ENCODE assay signal across 8 mouse cellular contexts in the genomic region with DNA sequence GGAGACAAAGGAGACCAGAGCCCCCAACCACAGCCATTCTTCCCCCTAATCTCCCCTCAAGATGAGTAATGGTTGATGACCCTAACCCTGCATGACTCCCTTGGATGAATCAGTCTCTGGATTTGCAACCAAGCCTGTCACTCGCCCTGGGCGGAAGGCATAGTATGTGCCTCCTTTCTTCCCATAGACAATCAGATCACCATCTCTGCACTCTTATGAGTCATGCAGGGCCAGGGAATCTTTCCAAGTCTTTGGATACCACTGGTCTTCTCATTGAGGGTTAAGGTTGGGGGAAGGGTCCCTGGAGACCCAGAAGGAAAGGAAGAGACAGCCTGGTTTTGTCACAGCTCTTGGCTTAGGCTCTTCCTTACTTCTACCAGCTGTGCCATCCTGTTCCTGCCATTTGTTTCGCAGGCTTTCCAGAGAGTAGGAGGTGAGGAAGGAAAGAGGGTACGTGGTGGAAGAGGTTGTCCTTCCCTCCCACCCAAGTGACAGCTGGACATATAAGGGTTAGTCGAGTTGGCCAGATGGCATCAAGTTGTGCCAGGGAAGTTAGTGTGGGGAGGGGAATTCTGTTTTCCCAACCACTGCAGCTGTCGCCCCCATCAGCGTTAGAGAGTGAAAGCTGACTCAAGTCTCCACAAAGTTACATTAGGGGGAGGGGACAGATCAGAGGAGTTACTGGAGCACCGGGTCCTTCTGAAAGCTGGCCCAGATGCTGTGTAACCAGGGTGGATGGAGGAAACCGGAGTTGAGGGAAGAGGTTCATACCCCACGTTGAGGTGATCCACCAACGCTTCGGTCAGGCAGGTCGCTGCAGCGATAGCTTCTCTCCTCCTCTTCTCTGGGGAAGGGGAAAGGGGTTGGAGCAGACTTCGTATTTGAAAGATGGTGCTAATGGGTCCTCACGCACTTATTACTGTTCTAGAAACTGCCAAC. TPM values are rescaled to one million over a fixed set of nuclear protein-coding genes. Genes with fewer than 3 reads are reported as not detected.
DNase-seq lines count a peak whose midpoint lies in the region; ATAC-seq and TF ChIP-seq lines count a peak whose summit lies in the region.

No protein-coding gene starts in this region.

- no peaks in the 10 kb centered on the region for H3K27me3 ChIP-seq in kidney, postnatal 0 days (ENCODE audit: insufficient read depth, low read length)
- H3K27me3 ChIP-seq in Patski: no peaks in the 10 kb centered on the region
- 0 out of 2 replicates have a peak, but pooled peaks cover 2% of the 10 kb centered on the region for H3K27me3 ChIP-seq in forebrain, embryonic 11.5 days (ENCODE audit: control insufficient read depth, insufficient read depth, low read length)
- no peaks in the 10 kb centered on the region; the same call in none of the 2 replicates for H3K27me3 ChIP-seq in liver, embryonic 11.5 days (replicated peaks; ENCODE audit: control insufficient read depth, insufficient read depth, low read length)

- CTCF ChIA-PET in Patski (lab: Charles Lee): interaction anchor here (0.7 to 11.2 kb wide), 9 partner anchors 9 to 57 kb away, joined by 3 to 99 read pairs (median 11); partner anchors contain the start of gene Itga7

- POLR2A ChIA-PET in Patski (lab: Charles Lee): interaction anchor here (1.3 to 4.4 kb wide), 4 partner anchors 10 to 19 kb away, joined by 5 to 28 read pairs (median 12); no protein-coding TSS in a partner anchor

- peak overlapping the region; percentile 95 for H3K27ac ChIP-seq in kidney, postnatal 0 days
- H3K27ac ChIP-seq in forebrain, embryonic 11.5 days (ENCODE audit: low read depth, low read length): no peak overlapping the region
- H3K27ac ChIP-seq in liver, embryonic 11.5 days (ENCODE audit: low read depth, low read length): no peak overlapping the region

- H3K4me2 ChIP-seq in kidney, postnatal 0 days (ENCODE audit: low read length): peak overlapping the region; percentile 59
- peak overlapping the region; percentile 57; the same call in 1 of the 2 replicates for H3K4me2 ChIP-seq in forebrain, embryonic 11.5 days (ENCODE audit: low read depth, low read length, severe bottlenecking)
- H3K4me2 ChIP-seq in liver, embryonic 11.5 days: peak overlapping the region; percentile 83

- no peak for ATAC-seq in kidney, postnatal 0 days (replicated peaks; ENCODE audit: low FRiP score, low read depth)
- peak; percentile 14 for ATAC-seq in Patski
- no peak for ATAC-seq in forebrain, embryonic 11.5 days (replicated peaks; ENCODE audit: low FRiP score)
- ATAC-seq in liver, embryonic 11.5 days (replicated peaks; ENCODE audit: low FRiP score): no peak

- no peaks in the 10 kb centered on the region for H3K9me3 ChIP-seq in kidney, postnatal 0 days (replicated peaks; ENCODE audit: low read length)
- H3K9me3 ChIP-seq in forebrain, embryonic 11.5 days (ENCODE audit: control insufficient read depth, low read length): no peaks in the 10 kb centered on the region
- no peaks in the 10 kb centered on the region for H3K9me3 ChIP-seq in liver, embryonic 11.5 days (ENCODE audit: control insufficient read depth, low read length)

- in situ Hi-C loops in Patski (cut with MboI; ENCODE audit: low pct_unique_long_range_greater_than_20kb): loop anchor here (5.0 to 25.0 kb wide), 2 partner anchors 55 to 1260 kb away; partner anchors contain the start of genes Nab2 and Nemp1

- H3K4me1 ChIP-seq in kidney, postnatal 0 days (replicated peaks; ENCODE audit: insufficient read depth, low read length): peaks cover 31% of the 10 kb centered on the region
- H3K4me1 ChIP-seq in forebrain, embryonic 11.5 days (replicated peaks; ENCODE audit: control insufficient read depth, insufficient read depth, low read length): peaks cover 2% of the 10 kb centered on the region; the same call in 1 of the 2 replicates
- peaks cover 13% of the 10 kb centered on the region; the same call in 1 of the 2 replicates for H3K4me1 ChIP-seq in liver, embryonic 11.5 days (replicated peaks; ENCODE audit: control insufficient read depth, insufficient read depth, low read length)

- DNase-seq in kidney, postnatal 0 days (ENCODE audit: low spot score): no peak
- no peak for DNase-seq in kidney, postnatal 10 days
- DNase-seq in Patski (ENCODE audit: low read depth, low spot score): peak; percentile 83
- peak; percentile 48 for DNase-seq in forebrain, embryonic 11.5 days (ENCODE audit: low spot score)
- no peak for DNase-seq in liver, embryonic 11.5 days (ENCODE audit: low spot score)
- DNase-seq in thymus, postnatal 25 days: no peak
- no peak for DNase-seq in c-Kit-positive CD71-positive TER-119-positive erythroid progenitor cells, embryonic 14.5 days (ENCODE audit: low spot score)
- no peak for DNase-seq in thymus, postnatal 4 days

- peak overlapping the region; percentile 75 for H3K9ac ChIP-seq in kidney, postnatal 0 days (ENCODE audit: low read depth, low read length)
- peak overlapping the region; percentile 81 for H3K9ac ChIP-seq in forebrain, embryonic 11.5 days (ENCODE audit: low read length)
- peak overlapping the region; percentile 83 for H3K9ac ChIP-seq in liver, embryonic 11.5 days (ENCODE audit: low read depth, low read length)

- H3K36me3 ChIP-seq in kidney, postnatal 0 days (ENCODE audit: insufficient read depth, low read length): peaks cover 7% of the 10 kb centered on the region; the same call in 1 of the 2 replicates
- H3K36me3 ChIP-seq in forebrain, embryonic 11.5 days (ENCODE audit: control insufficient read depth, insufficient read depth, low read length): no peaks in the 10 kb centered on the region
- H3K36me3 ChIP-seq in liver, embryonic 11.5 days (ENCODE audit: control insufficient read depth, insufficient read depth, low read length): peaks cover 5% of the 10 kb centered on the region; the same call in 1 of the 2 replicates

- WGBS in kidney, postnatal 0 days: 67% methylated on average over 16 of the region's 16 CpGs
- WGBS in forebrain, embryonic 11.5 days: 73% methylated on average over 16 of the region's 16 CpGs
- 71% methylated on average over 16 of the region's 16 CpGs for WGBS in liver, embryonic 11.5 days

- H3K4me3 ChIP-seq in kidney, postnatal 0 days (replicated peaks; ENCODE audit: low read depth, low read length): peak overlapping the region; percentile 65
- peak overlapping the region; percentile 86 for H3K4me3 ChIP-seq in forebrain, embryonic 11.5 days (ENCODE audit: low read depth, low read length)
- peak overlapping the region; percentile 79 for H3K4me3 ChIP-seq in liver, embryonic 11.5 days (ENCODE audit: low read depth, low read length)

- no peak for TF ChIP-seq CTCF in kidney, postnatal 0 days (IDR thresholded peaks at IDR 0.05; ENCODE audit: low read depth)
- TF ChIP-seq CTCF in Patski (IDR thresholded peaks at IDR 0.05): no peak

RNA-seq across cellular contexts. Expression of gene Rdh5, which starts 0.5 kb away (rescaled TPM):
- 12.9 and 15.0 TPM in 2 replicates for polyA plus RNA-seq in kidney, postnatal 0 days (2015; fragmentation: Nextera tagmentation; extraction: Ambion mirVana)
- 10.8 TPM for polyA plus RNA-seq in Patski (2021)
- polyA plus RNA-seq in forebrain, embryonic 11.5 days (2014; fragmentation: Nextera tagmentation; extraction: Ambion mirVana): 12.3 and 12.6 TPM in 2 replicates
- 11.1 and 13.1 TPM in 2 replicates for polyA plus RNA-seq in liver, embryonic 11.5 days (2014; fragmentation: Nextera tagmentation; extraction: Ambion mirVana)

RNA-seq across cellular contexts. Expression of gene Bloc1s1, which starts 1.7 kb away (rescaled TPM):
- polyA plus RNA-seq in kidney, postnatal 0 days (2015; fragmentation: Nextera tagmentation; extraction: Ambion mirVana): 272 and 276 TPM in 2 replicates
- 203 TPM for polyA plus RNA-seq in Patski (2021)
- 191 and 202 TPM in 2 replicates for polyA plus RNA-seq in forebrain, embryonic 11.5 days (2014; fragmentation: Nextera tagmentation; extraction: Ambion mirVana)
- 128 and 140 TPM in 2 replicates for polyA plus RNA-seq in liver, embryonic 11.5 days (2014; fragmentation: Nextera tagmentation; extraction: Ambion mirVana)

RNA-seq across cellular contexts. Expression of gene Itga7, which starts 11.5 kb away (rescaled TPM):
- 3.8 TPM in 2 replicates for polyA plus RNA-seq in kidney, postnatal 0 days (2015; fragmentation: Nextera tagmentation; extraction: Ambion mirVana)
- 20.3 TPM for polyA plus RNA-seq in Patski (2021)
- 0.65 and 0.69 TPM in 2 replicates for polyA plus RNA-seq in forebrain, embryonic 11.5 days (2014; fragmentation: Nextera tagmentation; extraction: Ambion mirVana)
- 0.14 and 0.21 TPM in 2 replicates for polyA plus RNA-seq in liver, embryonic 11.5 days (2014; fragmentation: Nextera tagmentation; extraction: Ambion mirVana)

RNA-seq across cellular contexts. Expression of gene Cd63, which starts 21.4 kb away (rescaled TPM):
- 1,350 and 1,394 TPM in 2 replicates for polyA plus RNA-seq in kidney, postnatal 0 days (2015; fragmentation: Nextera tagmentation; extraction: Ambion mirVana)
- 2,035 TPM for polyA plus RNA-seq in Patski (2021)
- polyA plus RNA-seq in forebrain, embryonic 11.5 days (2014; fragmentation: Nextera tagmentation; extraction: Ambion mirVana): 144 and 151 TPM in 2 replicates
- polyA plus RNA-seq in liver, embryonic 11.5 days (2014; fragmentation: Nextera tagmentation; extraction: Ambion mirVana): 193 and 198 TPM in 2 replicates

RNA-seq across cellular contexts. Expression of gene Gdf11, which starts 30.6 kb away (rescaled TPM):
- 7.7 and 8.2 TPM in 2 replicates for polyA plus RNA-seq in kidney, postnatal 0 days (2015; fragmentation: Nextera tagmentation; extraction: Ambion mirVana)
- 62.3 TPM for polyA plus RNA-seq in Patski (2021)
- polyA plus RNA-seq in forebrain, embryonic 11.5 days (2014; fragmentation: Nextera tagmentation; extraction: Ambion mirVana): 10.5 and 11.7 TPM in 2 replicates
- 3.3 and 3.5 TPM in 2 replicates for polyA plus RNA-seq in liver, embryonic 11.5 days (2014; fragmentation: Nextera tagmentation; extraction: Ambion mirVana)

Comparison
In these comparisons a context has a peak if more than half of its experiments do, and no peak if none do; other contexts are left out.
1. DNase-seq: peak in Patski (single experiment) and forebrain, embryonic 11.5 days (single experiment); none in kidney, postnatal 0 days (single experiment), kidney, postnatal 10 days (single experiment), liver, embryonic 11.5 days (single experiment), thymus, postnatal 25 days (single experiment), c-Kit-positive CD71-positive TER-119-positive erythroid progenitor cells, embryonic 14.5 days (single experiment) and thymus, postnatal 4 days (single experiment).
2. Peak in every context shown above with its lines, with median percentiles within 50 percentile points of each other: H3K4me2 ChIP-seq, H3K4me3 ChIP-seq and H3K9ac ChIP-seq.